Mouse (Mus musculus) kidney, embryonic 16.5 days (tissue): ENCODE data around the gene Acacb. TPM values are rescaled to one million over a fixed set of nuclear protein-coding genes. Genes with fewer than 3 reads are reported as not detected.

ENCODE experiments used
- ATAC-seq: fragments of 200-750 bp; cut with Nextera tagmentation; 2 replicates; pipeline ENCODE4 v1.8.0; 2017; ENCODE audit warnings: moderate TSS enrichment; ENCODE audit not compliant: low FRiP score, low TSS enrichment
- H3K27ac ChIP-seq: fragments of 300-500 bp; sonication (generic); 2 replicates; pipeline ENCODE4 v1.5.1; 2014; ENCODE audit warnings: low read length
- H3K27me3 ChIP-seq: fragments of 300-500 bp; sonication (generic); 2 replicates; pipeline ENCODE4 v1.6.1; 2014; ENCODE audit warnings: low read length, control low read depth, mixed read lengths; ENCODE audit not compliant: insufficient read depth
- H3K36me3 ChIP-seq: fragments of 300-500 bp; sonication (generic); 2 replicates; pipeline ENCODE4 v1.6.1; 2014; ENCODE audit warnings: low read length, control low read depth, mixed read lengths; ENCODE audit not compliant: insufficient read depth
- H3K4me1 ChIP-seq: fragments of 300-500 bp; sonication (generic); 2 replicates; pipeline ENCODE4 v1.6.1; 2014; ENCODE audit warnings: low read length, control low read depth, mixed read lengths; ENCODE audit not compliant: insufficient read depth
- H3K4me2 ChIP-seq: fragments of 300-500 bp; sonication (generic); replicated peaks from 2 replicates; pipeline ENCODE4 v1.6.1; 2014; ENCODE audit warnings: low read depth, low read length
- H3K4me3 ChIP-seq: fragments of 300-500 bp; sonication (generic); 2 replicates; pipeline ENCODE4 v1.5.1; 2014; ENCODE audit warnings: mild to moderate bottlenecking, low read length
- H3K9ac ChIP-seq: fragments of 300-500 bp; sonication (generic); replicated peaks from 2 replicates; pipeline ENCODE4 v1.6.1; 2014; ENCODE audit warnings: low read length
- H3K9me3 ChIP-seq: fragments of 300-500 bp; sonication (generic); 2 replicates; pipeline ENCODE4 v1.6.1; 2016; ENCODE audit warnings: low read length, control low read depth
- WGBS: fragments of 180-500 bp; shearing (Covaris S2); extraction: QIAGEN DNeasy Blood & Tissue Kit; methylation state at CpG from one replicate; pipeline ENCODE4 v1.1.7; 2014; 5-methylcytosine and 5-hydroxymethylcytosine counted together
- polyA plus RNA-seq: library from polyadenylated mRNA; unstranded; fragments of >200 nt; fragmentation: Nextera tagmentation; extraction: Ambion mirVana; gene quantifications from 2 replicates; pipeline ENCODE4 v1.2.1, GENCODE M21; 2015

Gene Acacb
- polyA plus RNA-seq, 1 experiment from 2014 or later: 4.7 TPM

DNA sequence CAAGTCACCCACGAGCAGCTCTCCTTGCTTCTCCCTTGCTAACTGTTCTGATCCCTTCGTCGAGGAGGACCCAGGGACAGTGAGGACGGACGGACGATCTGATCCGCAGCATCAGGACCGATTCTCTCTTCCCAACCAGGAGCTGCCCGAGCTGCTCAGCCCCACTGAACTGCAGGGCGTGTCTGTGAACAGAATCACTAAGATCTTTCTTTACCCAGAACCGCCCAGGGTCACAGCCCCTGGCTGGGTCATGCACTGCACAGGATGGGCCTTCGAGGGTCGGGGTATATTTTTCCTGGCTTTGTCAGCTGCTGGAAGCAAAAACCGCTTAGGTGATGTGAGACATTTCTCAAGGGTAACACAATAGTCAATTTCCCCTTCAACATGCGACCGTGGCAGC, 129.7 kb downstream of the Acacb start:
- peaks cover 11% of the 10 kb centered on the region for H3K4me1 ChIP-seq
- no peak for ATAC-seq
- no peaks in the 10 kb centered on the region for H3K9me3 ChIP-seq
- no peaks in the 10 kb centered on the region for H3K36me3 ChIP-seq
- H3K27me3 ChIP-seq: peaks cover 74% of the 10 kb centered on the region
- no peak overlapping the region for H3K27ac ChIP-seq
- H3K4me2 ChIP-seq: no peak overlapping the region
- no peak overlapping the region for H3K9ac ChIP-seq
- WGBS: 26% methylated on average over 16 of the region's 16 CpGs
- H3K4me3 ChIP-seq: no peak overlapping the region

DNA sequence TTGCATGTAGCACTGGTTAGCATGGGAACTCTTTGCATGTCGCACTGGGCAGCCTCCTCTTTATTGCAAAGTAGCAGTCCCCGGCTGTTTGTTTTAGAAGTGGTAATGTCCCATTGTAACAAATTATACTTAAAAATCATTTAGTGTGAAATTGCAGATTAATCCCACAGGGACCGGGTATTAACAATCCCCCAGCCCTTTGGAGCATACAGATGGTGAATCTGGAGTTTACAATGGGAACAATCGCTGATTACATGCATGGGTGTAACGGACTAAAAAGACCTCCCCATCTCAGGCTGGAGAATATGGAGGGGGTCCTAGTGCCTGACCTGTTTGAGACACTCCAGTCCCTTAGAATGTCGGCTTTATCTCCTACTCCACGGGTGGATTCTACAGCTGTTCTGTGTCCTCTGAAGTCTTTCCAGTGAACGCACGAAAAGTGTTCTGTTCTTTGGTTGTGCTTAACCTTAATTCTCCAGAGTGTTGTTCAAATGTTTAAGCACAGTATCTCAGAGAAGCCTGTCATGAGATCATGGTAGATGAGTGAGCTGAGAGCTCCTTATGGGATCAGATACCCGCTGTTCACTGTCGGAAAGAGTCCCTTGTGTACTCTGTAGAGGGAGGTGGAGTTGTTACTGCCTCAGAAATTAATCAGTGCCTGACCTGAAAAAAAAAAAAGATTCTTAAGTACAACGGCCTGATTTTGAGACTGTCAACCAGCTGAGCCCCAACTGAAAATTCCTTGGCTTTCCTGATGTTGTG, 133.2 kb downstream of the Acacb start:
- Histone ChIP-seq H3K4me1 (no peaks in the 10 kb centered on the region), H3K4me3 (no peak overlapping the region), H3K27me3 (peaks cover 41% of the 10 kb centered on the region), H3K4me2 (no peak overlapping the region), H3K27ac (no peak overlapping the region), H3K36me3 (no peaks in the 10 kb centered on the region), H3K9me3 (no peaks in the 10 kb centered on the region), H3K9ac (no peak overlapping the region)
- ATAC-seq: no peak
- WGBS: 55% methylated on average over 12 of the region's 12 CpGs

GRCm38 (mm10) chr5:114282346-114282745, 136.0 kb downstream of the Acacb start:
- no peak for ATAC-seq
- H3K36me3 ChIP-seq: no peaks in the 10 kb centered on the region
- no peaks in the 10 kb centered on the region for H3K9me3 ChIP-seq
- no peaks in the 10 kb centered on the region for H3K4me1 ChIP-seq
- H3K9ac ChIP-seq: no peak overlapping the region
- 46% methylated on average over 6 of the region's 6 CpGs for WGBS
- H3K27ac ChIP-seq: no peak overlapping the region
- H3K4me2 ChIP-seq: no peak overlapping the region
- no peak overlapping the region for H3K4me3 ChIP-seq
- H3K27me3 ChIP-seq: peaks cover 14% of the 10 kb centered on the region

DNA sequence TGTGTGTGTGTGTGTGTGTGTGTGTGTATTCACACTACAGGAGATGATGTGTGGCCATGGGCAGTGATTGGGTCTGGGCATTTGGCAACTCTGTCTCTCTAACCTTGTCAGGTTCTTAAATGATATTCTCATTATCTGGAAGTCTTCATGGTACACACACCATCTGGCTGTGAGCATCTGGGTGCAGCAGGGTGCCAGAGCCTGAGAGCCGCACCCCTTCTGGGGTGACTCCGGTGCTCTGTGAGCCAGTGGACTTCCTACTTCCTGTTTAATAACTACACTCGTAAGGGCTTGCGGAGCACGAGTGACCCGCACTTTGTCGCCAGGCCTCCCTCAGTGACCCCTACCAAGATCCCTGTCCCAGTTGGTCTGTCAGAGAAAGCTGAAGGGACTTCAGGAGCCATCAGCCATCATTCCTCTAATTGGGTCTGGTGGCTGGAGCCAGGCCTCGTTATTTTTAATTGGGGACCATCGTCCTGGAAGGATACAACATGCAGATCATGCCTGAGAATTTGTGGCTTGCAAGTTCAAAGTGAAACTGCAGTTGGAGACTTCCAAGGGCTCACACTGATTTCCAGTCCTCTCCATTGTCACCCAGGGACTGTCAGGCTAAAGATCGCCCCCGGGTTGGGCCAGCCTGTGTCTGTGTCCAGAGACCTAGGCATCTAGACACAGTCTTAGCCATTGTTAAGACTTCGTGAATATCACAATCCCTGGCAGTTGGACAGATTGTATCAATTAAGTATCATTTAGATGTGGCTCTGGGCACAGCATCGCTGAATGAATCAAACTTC, 138.5 kb downstream of the Acacb start:
- ATAC-seq: no peak
- 64% methylated on average over 13 of the region's 13 CpGs for WGBS

GRCm38 (mm10) chr5:114285398-114285700, 139.0 kb downstream of the Acacb start:
- Histone ChIP-seq H3K27ac (no peak overlapping the region), H3K9me3 (no peaks in the 10 kb centered on the region), H3K4me3 (no peak overlapping the region), H3K27me3 (no peaks in the 10 kb centered on the region), H3K4me2 (no peak overlapping the region), H3K4me1 (peaks cover 3% of the 10 kb centered on the region; the same call in 1 of the 2 replicates), H3K9ac (no peak overlapping the region), H3K36me3 (no peaks in the 10 kb centered on the region)
- 91% methylated on average over 3 of the region's 3 CpGs for WGBS
- ATAC-seq: no peak

More for the DNA sequence above, 138.5 kb downstream of the Acacb start:
- Histone ChIP-seq H3K4me2 (no peak overlapping the region), H3K9ac (no peak overlapping the region), H3K27ac (no peak overlapping the region), H3K4me3 (no peak overlapping the region), H3K27me3 (no peaks in the 10 kb centered on the region), H3K4me1 (peaks cover 3% of the 10 kb centered on the region; the same call in 1 of the 2 replicates), H3K9me3 (no peaks in the 10 kb centered on the region), H3K36me3 (no peaks in the 10 kb centered on the region)

DNA sequence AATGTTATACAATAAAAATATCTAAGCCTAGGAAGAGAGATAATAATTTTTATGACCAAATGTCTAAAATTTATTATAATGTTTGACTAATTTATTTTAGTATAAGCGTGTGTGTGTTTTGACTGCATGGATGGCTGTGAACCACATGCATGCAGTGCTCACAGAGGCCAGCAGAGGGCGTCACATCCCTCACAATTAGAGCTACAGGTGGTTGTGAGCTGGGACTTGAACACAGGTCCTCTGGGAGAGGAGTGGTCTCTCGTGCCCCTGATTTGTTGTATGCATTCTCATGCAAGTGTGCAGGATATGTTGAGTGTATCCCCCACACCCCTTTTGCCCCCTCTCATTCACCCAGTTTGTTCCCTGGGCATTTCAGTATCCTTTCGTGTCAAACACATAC, 139.8 kb downstream of the Acacb start:
- ATAC-seq: no peak
- Histone ChIP-seq H3K4me1 (peaks cover 3% of the 10 kb centered on the region; the same call in 1 of the 2 replicates), H3K4me2 (no peak overlapping the region), H3K27me3 (no peaks in the 10 kb centered on the region), H3K27ac (no peak overlapping the region), H3K9me3 (no peaks in the 10 kb centered on the region), H3K9ac (no peak overlapping the region), H3K36me3 (no peaks in the 10 kb centered on the region), H3K4me3 (no peak overlapping the region)
- 82% methylated on average over 4 of the region's 4 CpGs for WGBS

DNA sequence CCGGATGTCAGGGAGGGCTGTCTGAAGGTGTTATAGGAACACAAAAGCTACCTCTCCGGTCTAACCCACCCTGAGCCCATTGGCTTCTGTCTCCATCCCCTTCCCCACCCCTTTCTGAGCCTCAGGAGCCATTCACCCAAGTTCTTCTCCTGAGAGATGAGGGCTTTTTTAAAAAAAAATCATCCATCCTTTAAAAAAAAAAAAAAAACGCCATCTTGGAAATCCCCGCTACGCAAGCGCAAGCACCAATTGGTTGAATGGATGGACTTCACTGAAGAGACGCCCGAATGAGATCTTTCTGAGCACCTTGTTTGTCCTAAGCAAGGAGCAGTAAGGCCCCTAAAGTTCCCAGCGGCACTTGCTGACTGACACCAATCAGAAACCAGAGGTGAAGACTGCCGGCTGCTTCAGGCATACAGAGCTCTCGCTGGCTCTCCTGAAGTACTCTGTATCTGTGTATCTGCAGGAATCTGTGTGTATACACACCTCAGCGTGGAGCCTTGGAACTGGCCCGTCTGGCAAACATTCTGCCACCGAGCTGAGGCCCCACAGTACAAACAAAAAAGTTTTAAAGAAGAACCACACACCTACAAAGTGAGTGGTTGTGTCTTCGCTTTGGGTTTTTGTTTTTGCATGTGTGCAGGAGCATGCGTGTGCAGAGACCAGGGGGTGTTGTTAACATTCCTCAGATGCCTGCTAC, 140.7 kb downstream of the Acacb start:
- H3K27me3 ChIP-seq: no peaks in the 10 kb centered on the region
- H3K4me2 ChIP-seq: no peak overlapping the region
- no peak overlapping the region for H3K9ac ChIP-seq
- peaks cover 3% of the 10 kb centered on the region; the same call in 1 of the 2 replicates for H3K4me1 ChIP-seq
- H3K4me3 ChIP-seq: no peak overlapping the region
- WGBS: 85% methylated on average over 16 of the region's 16 CpGs
- H3K9me3 ChIP-seq: no peaks in the 10 kb centered on the region
- H3K36me3 ChIP-seq: no peaks in the 10 kb centered on the region
- no peak overlapping the region for H3K27ac ChIP-seq
- no peak for ATAC-seq

GRCm38 (mm10) chr5:114288396-114288795, 142.1 kb downstream of the Acacb start:
- peak; percentile 77 for ATAC-seq
- Histone ChIP-seq H3K4me1 (peaks cover 3% of the 10 kb centered on the region; the same call in 1 of the 2 replicates), H3K9ac (no peak overlapping the region), H3K9me3 (no peaks in the 10 kb centered on the region), H3K36me3 (no peaks in the 10 kb centered on the region), H3K27ac (peak overlapping the region; percentile 70), H3K4me3 (no peak overlapping the region), H3K4me2 (no peak overlapping the region), H3K27me3 (no peaks in the 10 kb centered on the region)
- 69% methylated on average over 5 of the region's 5 CpGs for WGBS

DNA sequence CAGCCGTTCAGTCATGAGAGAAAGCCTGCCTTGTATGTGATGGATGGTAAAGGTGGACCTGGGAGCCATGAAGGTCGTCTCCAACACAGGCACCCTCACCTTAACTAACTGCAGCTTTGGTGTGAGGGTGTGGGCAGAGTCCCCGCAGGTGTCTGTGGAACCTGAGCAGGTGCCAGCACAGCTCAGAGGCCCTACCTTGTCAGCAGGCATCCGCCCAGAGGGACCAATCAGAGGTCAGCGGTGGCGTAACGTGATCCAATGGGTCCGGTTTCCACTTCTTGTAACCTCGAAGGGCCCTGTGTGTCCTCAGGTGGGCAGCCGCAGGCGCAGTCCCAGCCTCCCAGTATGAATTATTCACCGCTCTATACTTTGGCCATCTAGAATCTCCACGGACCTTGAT, 142.5 kb downstream of the Acacb start, which contains the start of gene Myo1h:
TSS of gene Myo1h (plus strand) at position 293 of the 400 bp plus-strand sequence.
- Histone ChIP-seq H3K9ac (no peak within 1 kb of the TSS), H3K4me1 (peaks cover 3% of the 10 kb centered on the region; the same call in 1 of the 2 replicates), H3K9me3 (no peaks in the 10 kb centered on the region), H3K4me2 (peak within 1 kb of the TSS; percentile 24), H3K4me3 (no peak within 1 kb of the TSS), H3K36me3 (no peaks in the 10 kb centered on the region), H3K27ac (peak within 1 kb of the TSS; percentile 70), H3K27me3 (no peaks in the 10 kb centered on the region)
- ATAC-seq: peak; percentile 60
- WGBS: 28% methylated on average over 13 of the region's 13 CpGs
